Mouse (Mus musculus): Measurements from ENCODE around the gene Tdgf1.

Tdgf1 gene

DNA sequence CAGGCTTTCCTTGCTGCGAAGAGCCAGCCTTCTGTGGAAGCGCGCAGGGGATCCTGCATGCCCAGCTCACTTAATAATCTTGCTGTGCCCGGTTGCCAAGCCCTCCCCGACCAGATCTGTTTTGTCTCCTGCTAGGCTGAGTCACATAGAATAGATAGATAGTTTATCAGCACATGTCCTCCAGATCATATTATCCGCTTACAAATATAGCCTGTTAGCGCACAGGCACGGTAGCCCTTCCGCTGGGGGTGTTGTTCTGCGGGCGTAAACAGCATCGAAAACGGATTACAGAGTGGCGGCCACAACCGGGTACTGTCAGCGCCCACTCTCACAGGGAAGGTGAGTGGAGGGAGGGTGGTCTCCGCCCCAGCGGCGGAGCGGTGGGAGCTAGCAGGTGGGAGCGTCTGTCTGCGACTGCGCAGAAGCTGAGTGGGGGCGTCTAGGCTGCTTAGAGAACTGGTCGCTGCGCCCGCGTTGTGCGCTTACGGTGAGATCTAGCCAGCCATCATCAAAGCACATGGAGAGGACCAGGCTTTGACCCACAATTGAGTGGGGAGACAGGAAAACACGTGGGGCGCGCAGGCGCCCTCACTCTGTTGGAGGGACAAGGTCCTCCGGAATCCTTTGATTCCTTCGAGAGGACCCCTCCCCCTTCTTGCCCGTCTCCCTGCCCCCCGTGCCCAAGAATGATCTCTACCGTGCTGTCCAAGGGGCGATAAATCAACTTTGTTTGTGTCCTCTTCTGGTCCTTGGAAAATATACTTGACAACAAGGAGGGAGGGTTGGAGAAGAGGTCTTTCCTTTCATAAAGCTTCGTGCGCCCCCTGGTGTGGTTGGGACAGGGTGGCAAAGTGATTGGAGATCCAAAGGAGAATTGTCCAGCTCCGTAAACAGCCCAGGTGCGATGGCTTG is 7.8 kb upstream of the Tdgf1 start:
- DNase-seq (ENCODE audit: low spot score in 2 of 2) = peak; percentile 71 to 76

DNA sequence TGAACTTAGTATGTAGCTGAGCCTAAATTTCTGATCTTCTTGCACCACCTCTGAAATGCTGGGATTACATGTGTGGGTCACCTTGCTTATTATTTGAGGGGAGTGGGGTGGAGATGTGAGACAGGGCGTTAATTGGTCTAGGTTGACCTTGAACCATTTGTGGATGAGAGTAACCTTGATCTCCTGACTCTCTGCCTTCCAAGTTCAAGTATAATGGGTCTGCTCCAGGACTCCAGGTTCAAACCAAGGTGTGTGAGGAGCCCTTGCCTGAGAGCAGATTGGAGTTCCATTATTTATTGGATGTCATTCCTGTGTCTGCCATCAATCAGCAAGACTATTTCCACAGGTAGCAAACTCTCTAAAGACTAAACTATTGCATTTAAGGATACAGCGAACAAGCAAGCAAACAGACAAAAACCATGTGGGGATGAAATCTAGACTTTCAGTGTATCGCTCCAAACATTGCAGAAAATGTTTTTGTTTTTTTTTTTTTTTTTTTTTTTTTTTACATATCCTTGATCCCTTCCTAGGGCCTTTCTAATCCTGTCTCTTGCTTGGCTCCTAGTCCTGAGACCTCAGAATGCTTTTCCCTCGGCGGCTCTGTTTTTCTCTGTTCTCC is 7.1 kb upstream of the Tdgf1 start:
- no peak for DNase-seq (ENCODE audit: low spot score in 2 of 2)

DNA sequence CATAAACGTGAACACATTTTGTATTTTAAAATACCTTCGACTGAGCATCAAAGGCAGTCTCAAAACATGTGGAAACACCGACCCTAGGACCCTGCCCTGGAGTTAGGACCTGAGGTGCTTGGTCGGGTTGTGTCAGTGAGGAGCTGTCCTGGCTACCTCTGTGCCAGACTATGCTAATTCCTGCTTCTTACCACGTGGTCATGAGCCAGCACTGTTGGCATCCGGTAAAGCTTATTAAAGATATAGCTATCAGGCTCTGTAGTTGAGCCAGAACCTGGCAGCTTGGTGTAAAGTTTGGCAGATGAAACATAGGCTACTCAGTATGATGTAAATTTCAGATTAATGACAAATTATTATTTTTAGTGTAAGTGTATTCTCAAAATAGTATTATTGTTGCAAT is 6.4 kb upstream of the Tdgf1 start:
- no peak for DNase-seq (ENCODE audit: low spot score in 2 of 2)

DNA sequence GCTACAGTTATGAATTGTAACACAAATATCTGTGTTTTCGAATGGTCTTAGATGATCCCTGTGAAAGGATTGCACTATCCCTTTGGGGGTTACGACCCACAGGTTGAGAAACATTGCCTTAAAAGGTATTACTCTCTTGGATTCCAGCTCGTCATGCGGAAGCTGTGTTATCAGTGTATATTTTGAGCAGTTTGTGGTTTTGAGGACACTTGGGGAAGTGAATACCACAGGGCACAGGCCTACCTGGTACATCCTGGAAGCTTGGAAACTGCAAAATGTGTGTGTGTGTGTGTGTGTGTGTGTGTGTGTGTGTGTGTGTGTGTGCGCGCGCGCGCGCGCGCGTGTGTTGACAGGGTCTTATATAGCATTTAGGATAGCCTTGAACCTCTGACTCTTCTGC is 5.9 kb upstream of the Tdgf1 start:
- DNase-seq (ENCODE audit: low spot score in 2 of 2) = no peak

DNA sequence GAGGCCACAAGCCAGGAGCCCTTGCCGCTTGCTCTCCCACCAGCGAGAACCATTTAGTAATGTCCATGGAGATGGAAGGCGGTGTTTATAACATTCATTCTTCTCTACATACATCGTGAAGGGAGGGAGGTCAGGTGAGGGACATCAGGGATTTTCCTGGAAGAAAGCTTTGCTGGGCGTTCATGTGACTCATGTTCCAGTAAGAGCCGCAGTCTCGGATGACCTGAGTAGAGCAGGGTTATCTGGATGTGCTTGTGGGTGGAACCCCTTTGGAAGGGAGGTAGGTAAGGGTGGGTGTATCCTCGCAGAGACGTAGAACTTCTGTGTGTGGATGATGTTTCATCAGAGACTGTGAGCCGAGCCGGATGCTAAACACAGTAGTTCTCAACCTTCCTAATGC is 5.4 kb upstream of the Tdgf1 start, which contains the start of gene Lrrc2:
Lrrc2 (plus strand) TSS at position 149 of the 400 bp plus-strand sequence.
- no peak for DNase-seq (ENCODE audit: low spot score in 2 of 2)

DNA sequence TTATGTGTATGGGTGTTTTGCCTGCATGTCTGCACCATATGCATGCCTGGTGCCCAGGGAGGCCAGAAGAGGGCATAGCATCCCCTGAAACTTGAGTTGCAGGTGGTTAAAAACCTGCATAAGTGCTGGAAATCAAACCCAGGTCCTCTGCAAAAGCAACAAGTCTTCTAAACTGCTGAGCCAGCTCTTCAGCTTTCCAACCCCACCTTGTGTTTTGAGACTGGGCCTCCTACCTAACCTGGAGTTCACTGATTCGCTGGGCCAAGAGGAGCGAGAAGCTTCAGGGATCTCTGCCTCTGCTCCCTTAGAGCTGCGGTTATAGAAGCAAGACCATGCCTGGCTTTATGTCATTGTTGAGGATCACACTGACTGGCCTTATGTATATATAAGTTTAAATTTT is 4.2 kb upstream of the Tdgf1 start:
- DNase-seq (ENCODE audit: low spot score in 2 of 2) = no peak

DNA sequence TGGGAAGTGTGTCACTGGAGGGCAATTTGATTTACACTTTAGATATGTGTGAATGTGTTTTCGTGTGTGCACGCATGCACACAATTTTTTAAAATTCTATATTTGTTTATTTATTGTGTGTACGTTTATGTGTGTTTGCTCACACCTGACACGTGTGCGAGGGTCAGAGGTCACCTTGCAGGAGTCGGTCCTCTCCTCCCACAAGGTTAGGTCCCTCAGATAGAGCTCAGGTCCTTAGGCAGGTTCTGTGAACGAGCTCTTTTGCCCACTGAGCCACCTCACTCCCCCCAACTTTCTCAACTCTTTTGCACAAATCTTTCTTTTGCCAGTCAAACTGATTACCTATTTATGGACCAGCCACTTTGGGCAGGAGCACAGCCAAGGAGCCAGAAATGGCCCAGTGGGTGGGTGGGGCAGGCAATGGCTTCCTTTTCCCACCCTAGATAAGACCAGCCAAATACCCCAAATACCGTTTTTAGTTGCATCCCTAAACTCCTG is 2.9 kb upstream of the Tdgf1 start:
- DNase-seq (ENCODE audit: low spot score in 2 of 2) = no peak

DNA sequence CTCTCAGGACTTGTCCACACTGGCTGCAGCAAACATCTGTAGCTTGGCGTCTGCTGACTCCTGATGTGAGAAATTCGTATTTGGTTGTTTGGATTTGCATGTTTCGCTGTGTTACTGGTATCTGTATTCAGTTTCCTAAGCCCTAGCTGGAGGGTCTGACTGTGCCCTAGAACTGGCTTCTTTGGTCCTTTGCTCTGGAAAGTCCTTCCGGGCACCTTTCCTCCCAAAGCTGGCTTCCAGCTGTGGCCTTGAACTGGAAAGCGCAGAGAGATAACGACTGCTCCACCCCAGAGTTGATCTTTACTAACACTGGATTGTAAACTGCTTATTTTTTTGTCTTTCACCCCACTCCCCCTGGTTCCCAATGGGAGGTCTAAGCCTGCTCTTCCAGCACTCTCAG is 1.9 kb upstream of the Tdgf1 start:
- no peak for DNase-seq (ENCODE audit: low spot score in 2 of 2)

DNA sequence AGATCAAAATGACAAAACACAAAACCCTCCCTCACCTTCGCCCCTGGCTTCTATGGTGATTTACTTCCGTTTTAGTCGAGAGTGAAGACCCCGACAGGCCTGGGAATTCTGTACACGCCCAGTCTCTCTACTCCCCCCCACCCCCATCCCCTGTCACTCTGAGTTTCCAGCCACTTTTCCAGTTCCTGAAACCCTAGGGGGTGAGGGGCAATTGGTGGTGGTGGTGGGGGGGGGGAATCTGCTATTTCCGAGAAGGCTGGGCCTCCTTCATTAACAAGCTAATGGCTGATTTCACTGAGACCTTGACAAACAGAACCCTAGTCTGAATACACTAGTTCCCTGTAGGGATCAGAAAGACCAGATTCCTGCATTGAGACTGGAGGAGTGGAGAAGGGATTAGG is 1.3 kb upstream of the Tdgf1 start:
- DNase-seq (ENCODE audit: low spot score in 2 of 2) = no peak

DNA sequence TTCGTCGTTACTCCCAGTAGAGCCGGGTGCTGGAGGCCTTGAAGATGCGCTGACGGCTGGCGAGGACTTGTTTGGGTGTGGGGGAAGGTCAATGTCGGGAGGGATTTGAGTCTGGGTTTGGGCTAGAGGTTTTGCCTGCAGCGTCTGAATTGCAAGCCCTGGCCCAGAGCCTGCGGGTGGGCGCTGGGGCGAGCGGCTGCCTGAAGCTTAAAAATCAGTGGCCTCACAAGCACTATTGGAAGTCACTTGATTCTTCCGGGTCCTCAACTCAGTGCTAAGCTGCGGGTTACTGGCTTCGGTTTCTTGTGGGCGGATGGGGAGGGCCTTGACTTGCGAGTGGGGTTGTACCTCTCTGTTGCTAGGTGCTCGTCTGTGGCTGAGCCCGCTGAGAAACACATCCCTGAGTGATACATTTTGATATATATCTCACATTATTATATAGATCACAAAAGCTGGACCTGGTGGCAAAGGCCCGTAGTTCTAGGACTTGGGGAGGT is 638 bp upstream of the Tdgf1 start:
- DNase-seq (ENCODE audit: low spot score in 2 of 2) = no peak

DNA sequence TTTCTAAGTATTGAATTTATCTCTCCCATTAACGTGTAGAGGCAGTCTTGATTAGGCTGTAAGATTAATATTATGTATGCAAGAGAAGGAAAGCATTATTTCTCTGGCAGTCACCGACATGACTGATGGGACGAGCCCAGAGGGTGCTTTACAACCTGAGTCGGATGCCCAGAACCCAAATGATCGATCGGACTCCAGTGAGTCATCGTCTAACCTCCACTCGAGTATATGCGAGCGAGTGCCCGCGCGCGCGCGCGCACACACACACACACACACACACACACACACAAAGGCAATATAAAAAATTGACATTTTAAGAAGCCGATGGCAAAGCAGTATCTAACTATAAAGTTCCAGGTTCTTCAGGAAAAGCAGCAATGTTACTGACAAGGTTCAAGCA is 615 bp downstream of the Tdgf1 start:
- no peak for DNase-seq (ENCODE audit: low spot score in 2 of 2)

DNA sequence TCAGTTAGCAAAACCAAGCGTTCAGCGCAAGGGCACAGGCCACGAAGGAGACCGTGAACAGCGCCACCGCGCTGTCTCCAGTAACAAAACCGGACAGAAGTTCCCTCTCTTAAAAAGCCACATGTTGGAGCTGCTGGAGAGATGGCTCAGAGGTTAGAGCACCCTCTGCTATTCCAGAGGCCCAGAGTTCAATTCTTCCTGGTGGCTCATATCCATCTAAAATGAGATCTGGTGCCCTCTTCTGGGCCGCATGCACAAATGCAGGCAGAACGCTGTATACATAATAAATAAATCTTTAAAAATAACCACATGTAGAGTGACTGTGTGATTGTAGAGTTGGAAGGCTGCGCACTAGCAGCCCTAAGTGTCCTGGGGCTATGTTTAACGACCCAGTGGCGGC is 1.7 kb downstream of the Tdgf1 start:
- DNase-seq (ENCODE audit: low spot score in 2 of 2) = no peak

DNA sequence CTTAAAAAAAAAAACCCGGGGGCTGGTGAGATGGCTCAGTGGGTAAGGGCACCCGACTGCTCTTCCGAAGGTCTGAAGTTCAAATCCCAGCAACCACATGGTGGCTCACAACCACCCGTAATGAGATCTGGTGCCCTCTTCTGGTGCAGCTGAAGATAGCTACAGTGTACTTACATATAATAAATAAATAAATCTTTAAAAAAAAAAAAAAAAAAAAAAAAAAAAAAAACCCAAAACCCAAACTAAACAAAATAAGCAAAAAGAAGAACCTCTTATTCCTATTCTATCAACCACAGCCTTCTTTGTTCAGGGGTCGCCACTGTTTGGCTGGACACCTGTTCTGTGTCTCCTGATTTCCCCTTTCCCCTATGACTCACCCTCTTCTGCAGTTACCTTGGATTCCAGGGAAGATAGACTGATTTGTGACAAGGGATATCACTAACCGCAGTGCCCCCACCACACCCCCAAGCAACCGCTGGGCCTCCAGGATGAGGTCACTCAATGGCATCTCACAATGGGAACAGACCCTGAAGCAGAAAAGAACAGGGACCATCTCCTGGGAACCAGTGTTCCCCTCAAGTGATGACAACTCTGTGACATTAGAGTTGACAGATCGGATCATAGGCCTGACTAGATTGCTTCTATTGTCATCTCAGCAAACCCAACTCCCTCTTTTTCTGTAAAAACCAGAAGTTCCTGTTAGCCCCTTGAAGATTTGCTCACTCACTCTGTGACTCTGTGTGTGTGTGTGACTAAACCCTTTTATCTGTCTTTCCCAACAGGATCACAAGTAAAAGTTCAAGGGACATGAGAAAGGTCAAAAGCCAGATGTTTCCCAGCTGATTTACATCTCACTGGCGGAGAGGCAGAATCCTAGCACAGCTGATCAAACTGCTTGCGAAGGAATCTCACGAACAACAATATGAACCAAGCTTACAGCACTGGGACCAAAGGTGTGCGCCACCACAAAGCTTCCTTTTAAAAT is 8.2 kb downstream of the Tdgf1 start:
- no peak for DNase-seq (ENCODE audit: low spot score in 2 of 2)

DNA sequence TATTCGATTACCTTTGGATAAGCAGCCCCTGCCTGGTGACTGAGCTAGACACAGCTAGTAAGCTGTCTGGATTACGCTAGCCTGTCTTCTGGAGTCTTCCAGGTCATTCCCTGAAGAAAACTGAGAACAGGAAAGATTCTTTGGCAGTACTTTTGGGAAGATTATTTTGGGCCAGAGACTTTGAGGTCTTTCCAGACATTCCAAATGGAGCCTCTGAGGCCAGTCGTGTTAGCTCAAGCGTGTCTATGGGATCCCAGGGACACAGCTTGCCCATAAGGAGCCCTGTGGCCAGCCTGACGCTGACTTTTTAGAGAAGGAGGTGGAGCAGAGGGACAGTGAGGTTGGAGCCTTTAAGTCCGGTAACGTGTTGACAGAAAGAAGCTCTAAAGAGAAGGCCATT is 10.0 kb downstream of the Tdgf1 start:
- no peak for DNase-seq (ENCODE audit: low spot score in 2 of 2)

DNA sequence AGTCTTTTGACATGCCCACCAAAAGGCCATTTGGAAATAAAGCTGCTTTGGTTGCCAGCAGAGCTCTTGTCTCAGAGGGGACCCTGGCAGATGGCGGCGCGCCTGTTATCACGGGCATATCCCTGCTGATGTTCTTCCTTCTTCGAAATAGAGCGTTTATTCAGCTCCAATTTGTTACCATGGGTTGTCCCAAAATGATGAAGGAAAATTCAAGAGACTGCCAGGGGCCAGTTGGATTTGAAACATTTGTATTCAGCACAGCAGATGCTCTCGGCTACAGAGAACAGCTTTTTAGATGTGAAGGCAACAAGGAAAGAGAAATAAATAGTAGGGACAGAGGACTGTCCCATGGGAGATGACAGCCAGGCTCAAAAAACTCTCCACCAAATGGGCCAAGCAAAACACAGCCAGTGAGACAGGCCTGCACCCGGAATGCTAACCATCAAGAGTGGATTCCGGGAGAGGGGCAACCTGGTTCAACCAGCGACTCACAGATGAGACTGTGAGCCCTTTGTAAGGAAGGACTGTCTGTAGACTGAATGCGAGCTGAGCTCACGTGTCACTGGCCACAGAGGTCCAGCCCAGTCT is 12.0 kb downstream of the Tdgf1 start:
- DNase-seq (ENCODE audit: low spot score in 2 of 2) = peak; percentile 13 to 50

DNA sequence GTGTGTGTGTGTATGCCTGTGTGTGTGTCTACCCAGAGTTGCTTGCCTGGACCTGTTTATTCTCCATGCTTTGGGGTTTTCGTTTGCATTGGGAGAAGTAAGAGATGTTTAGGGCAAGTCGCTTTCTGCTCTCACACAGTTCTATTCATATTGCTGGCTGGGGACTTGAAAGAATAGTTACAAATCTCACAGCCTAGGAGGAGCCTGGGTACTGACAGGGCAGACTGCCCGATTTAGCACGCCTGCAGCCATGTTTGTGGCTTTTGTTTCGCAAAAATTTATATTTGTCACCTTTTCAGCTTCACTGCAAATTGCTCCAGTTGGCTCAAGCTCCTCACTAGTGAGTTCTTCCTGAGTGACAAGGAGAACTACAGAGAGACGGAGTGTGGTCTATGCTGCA is 14.4 kb downstream of the Tdgf1 start:
- no peak for DNase-seq (ENCODE audit: low spot score in 2 of 2)

DNA sequence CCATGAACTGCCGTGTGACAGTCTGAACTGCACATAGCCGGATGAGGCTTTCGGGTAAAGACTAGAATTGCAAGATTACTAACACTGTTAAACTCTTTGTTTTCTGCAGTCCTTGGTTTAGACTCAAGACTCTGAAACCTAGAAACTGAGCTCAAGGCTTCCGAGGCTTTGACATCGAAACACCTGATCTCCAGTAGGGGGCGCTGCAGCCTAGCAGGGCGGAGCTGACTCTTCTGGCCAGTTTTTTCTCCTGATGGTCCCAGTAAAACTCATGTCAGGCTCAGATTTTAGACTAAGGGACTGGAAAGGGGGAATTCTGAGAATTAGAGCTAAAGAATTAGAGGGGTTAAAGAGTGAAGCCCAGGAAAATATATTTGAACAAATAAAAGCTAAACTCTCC is 23.2 kb downstream of the Tdgf1 start:
- peak; percentile 69 for DNase-seq (ENCODE audit: low spot score in 2 of 2)

DNA sequence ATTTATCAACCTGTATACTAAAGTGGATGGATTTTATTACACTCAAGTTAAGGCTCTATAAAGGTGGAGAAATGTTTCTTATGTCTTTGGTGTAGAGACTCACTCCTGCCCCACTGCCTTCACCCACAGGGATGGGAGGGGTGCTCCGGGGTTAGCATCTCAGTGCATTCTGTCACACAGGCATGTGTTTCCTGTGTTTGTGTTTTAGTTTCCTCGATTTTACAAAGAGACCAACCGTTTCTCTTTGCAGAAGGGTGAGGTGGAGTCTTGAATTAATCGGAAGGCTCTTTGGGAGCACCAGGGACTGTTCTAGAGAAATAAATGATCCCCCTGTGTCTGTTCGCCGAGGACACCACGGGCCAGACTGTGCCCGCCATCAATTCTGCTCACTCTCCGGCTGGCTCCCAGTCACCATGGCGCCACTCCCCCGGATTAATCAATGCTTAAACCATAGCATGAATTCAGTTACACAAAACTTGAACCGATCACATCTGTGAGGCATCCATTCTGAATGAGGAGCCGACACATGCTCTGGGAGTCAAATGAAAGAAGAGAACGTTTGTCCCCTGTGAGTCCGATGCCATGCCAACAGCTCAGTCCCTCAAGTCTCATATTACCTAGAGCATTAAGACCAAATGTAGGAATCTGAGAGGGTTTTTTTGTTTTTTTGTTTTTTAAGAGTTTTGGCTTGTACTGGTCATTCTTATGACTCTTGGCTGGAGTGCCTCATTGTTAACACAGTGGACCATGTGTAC is 25.1 kb downstream of the Tdgf1 start:
- DNase-seq (ENCODE audit: low spot score in 2 of 2) = no peak

DNA sequence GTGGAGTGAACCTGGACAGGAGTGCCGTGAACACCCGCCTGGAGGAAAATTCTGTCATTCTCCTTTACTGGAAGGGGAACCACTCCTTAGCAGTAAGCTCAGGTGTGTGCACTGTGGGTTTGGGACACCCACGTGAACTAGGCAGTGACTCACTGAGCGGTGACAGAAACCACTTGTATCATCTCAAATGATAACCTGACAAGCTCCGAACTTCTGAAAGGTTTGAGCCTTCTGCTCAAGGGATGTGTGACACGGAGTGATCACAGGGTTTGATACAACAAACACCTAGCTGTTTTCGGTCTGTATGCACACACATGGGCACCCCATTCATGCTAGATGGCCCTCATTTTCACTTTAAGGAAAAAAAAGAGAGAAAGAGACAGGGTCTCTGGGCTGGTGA is 29.2 kb downstream of the Tdgf1 start, which contains the start of gene Fam240a:
Fam240a (minus strand) TSS at position 76 of the 400 bp plus-strand sequence.
- DNase-seq (ENCODE audit: low spot score in 2 of 2) = no peak

DNA sequence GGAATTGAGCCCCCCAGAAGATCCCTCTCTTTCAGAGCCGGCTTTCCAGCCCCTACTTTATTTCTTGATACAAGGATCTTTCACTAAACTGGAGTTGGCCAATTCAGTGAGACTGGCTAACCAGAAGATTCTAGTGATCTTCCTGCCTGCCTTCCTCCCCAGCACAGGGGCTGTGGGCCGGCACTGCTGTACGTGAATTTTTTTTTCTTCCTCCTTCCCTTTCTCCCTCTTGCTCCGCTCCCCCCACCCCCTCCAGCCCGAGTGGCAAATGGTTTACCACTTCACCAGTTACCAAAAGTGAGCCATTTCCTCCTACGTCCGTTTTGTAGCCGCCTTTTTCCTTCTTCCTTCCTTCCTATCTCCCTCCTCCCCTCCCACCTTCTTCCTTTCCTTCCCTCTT is 30.5 kb downstream of the Tdgf1 start:
- DNase-seq (ENCODE audit: low spot score in 2 of 2) = no peak

Measured in frontal cortex, postnatal 36 days (tissue).